Mouse (Mus musculus) brain, embryonic 14.5 days (tissue): ENCODE measurements around the gene Wnt2b.

Experiments
- CTCF ChIP-seq: fragments of 200-500 bp; IDR thresholded peaks from 2 replicates; pipeline ENCODE4 v1.5.1; 2012; ENCODE audit warnings: inconsistent platforms, mild to moderate bottlenecking, moderate library complexity, borderline replicate concordance; ENCODE audit not compliant: insufficient read depth, insufficient read length; ENCODE audit errors: extremely low read depth
- POLR2A ChIP-seq: fragments of 200-500 bp; IDR thresholded peaks from 2 replicates; pipeline ENCODE4 v1.6.1; 2012; ENCODE audit warnings: mild to moderate bottlenecking, inconsistent platforms, borderline replicate concordance; ENCODE audit not compliant: poor library complexity, insufficient read depth, insufficient read length, severe bottlenecking; ENCODE audit errors: extremely low read depth

- no peak for TF ChIP-seq POLR2A
- TF ChIP-seq CTCF = no peak
Measured at GRCm38 (mm10) chr3:104952891-104953670, 8.6 kb downstream of the Wnt2b start.
